Mouse (Mus musculus) liver, embryonic 16.5 days (tissue): Measurements from ENCODE around the gene BC030867. TPM values are rescaled to one million over a fixed set of nuclear protein-coding genes. Genes with fewer than 3 reads are reported as not detected.

Source experiments
- ATAC-seq: fragments of 200-750 bp; cut with Nextera tagmentation; 2 replicates; pipeline ENCODE4 v1.8.0; 2017; ENCODE audit warnings: low read depth, mild to moderate bottlenecking, moderate number of reproducible peaks, moderate library complexity
- H3K27ac ChIP-seq: fragments of 300-500 bp; sonication (generic); 2 replicates; pipeline ENCODE4 v1.5.1; 2014; ENCODE audit warnings: mild to moderate bottlenecking, low read length
- H3K27me3 ChIP-seq: fragments of 300-500 bp; sonication (generic); 2 replicates; pipeline ENCODE4 v1.6.1; 2014; ENCODE audit warnings: low read depth, low read length, mixed read lengths; ENCODE audit not compliant: control insufficient read depth, insufficient read depth
- H3K36me3 ChIP-seq: fragments of 300-500 bp; sonication (generic); 2 replicates; pipeline ENCODE4 v1.6.1; 2014; ENCODE audit warnings: mild to moderate bottlenecking; ENCODE audit not compliant: control insufficient read depth, insufficient read depth
- H3K4me1 ChIP-seq: fragments of 300-500 bp; sonication (generic); 2 replicates; pipeline ENCODE4 v1.6.1; 2014; ENCODE audit warnings: low read depth, low read length, mixed read lengths; ENCODE audit not compliant: control insufficient read depth
- H3K4me2 ChIP-seq: fragments of 300-500 bp; sonication (generic); 2 replicates; pipeline ENCODE4 v1.6.1; 2014; ENCODE audit warnings: low read depth, low read length, mixed read lengths
- H3K4me3 ChIP-seq: fragments of 300-500 bp; sonication (generic); 2 replicates; pipeline ENCODE4 v1.5.1; 2014; ENCODE audit warnings: low read depth, mild to moderate bottlenecking, low read length
- H3K9ac ChIP-seq: fragments of 300-500 bp; sonication (generic); 2 replicates; pipeline ENCODE4 v1.6.1; 2014; ENCODE audit warnings: low read depth, low read length
- H3K9me3 ChIP-seq: fragments of 300-500 bp; sonication (generic); replicated peaks from 2 replicates; pipeline ENCODE4 v1.6.1; 2016; ENCODE audit warnings: low read length; ENCODE audit not compliant: control insufficient read depth
- WGBS: fragments of 180-500 bp; shearing (Covaris S2); extraction: QIAGEN DNeasy Blood & Tissue Kit; methylation state at CpG from one replicate; pipeline ENCODE4 v1.1.7; 2014; ENCODE audit not compliant: insufficient replicate concordance; 5-methylcytosine and 5-hydroxymethylcytosine counted together
- polyA plus RNA-seq: library from polyadenylated mRNA; unstranded; fragments of >200 nt; fragmentation: Nextera tagmentation; extraction: Ambion mirVana; gene quantifications from 2 replicates; pipeline ENCODE4 v1.2.1, GENCODE M21; 2015

BC030867 gene
- polyA plus RNA-seq, 1 experiment from 2014 or later: 13.8 TPM

- no peak overlapping the region for H3K4me3 ChIP-seq
- no peak overlapping the region for H3K27ac ChIP-seq
- peaks cover 34% of the 10 kb centered on the region for H3K4me1 ChIP-seq
- 74% methylated on average over 12 of the region's 12 CpGs for WGBS
- H3K9ac ChIP-seq: no peak overlapping the region
- no peak for ATAC-seq
- H3K9me3 ChIP-seq: no peaks in the 10 kb centered on the region
- peaks cover 39% of the 10 kb centered on the region for H3K27me3 ChIP-seq
- no peaks in the 10 kb centered on the region for H3K36me3 ChIP-seq
- no peak overlapping the region for H3K4me2 ChIP-seq
These were observed 22.4 kb upstream of the BC030867 start for GRCm38 (mm10) chr11:102226067-102226978.

- peaks cover 39% of the 10 kb centered on the region for H3K27me3 ChIP-seq
- no peak overlapping the region for H3K4me2 ChIP-seq
- H3K36me3 ChIP-seq: no peaks in the 10 kb centered on the region
- WGBS: 54% methylated on average over 12 of the region's 12 CpGs
- no peak overlapping the region for H3K4me3 ChIP-seq
- peaks cover 28% of the 10 kb centered on the region for H3K4me1 ChIP-seq
- no peak for ATAC-seq
- H3K27ac ChIP-seq: no peak overlapping the region
- no peaks in the 10 kb centered on the region for H3K9me3 ChIP-seq
- no peak overlapping the region for H3K9ac ChIP-seq
These were observed 21.2 kb upstream of the BC030867 start for GRCm38 (mm10) chr11:102227270-102228190.

GRCm38 (mm10) chr11:102228191-102228545 is 20.5 kb upstream of the BC030867 start:
- no peak overlapping the region for H3K9ac ChIP-seq
- peaks cover 28% of the 10 kb centered on the region for H3K4me1 ChIP-seq
- no peak for ATAC-seq

DNA sequence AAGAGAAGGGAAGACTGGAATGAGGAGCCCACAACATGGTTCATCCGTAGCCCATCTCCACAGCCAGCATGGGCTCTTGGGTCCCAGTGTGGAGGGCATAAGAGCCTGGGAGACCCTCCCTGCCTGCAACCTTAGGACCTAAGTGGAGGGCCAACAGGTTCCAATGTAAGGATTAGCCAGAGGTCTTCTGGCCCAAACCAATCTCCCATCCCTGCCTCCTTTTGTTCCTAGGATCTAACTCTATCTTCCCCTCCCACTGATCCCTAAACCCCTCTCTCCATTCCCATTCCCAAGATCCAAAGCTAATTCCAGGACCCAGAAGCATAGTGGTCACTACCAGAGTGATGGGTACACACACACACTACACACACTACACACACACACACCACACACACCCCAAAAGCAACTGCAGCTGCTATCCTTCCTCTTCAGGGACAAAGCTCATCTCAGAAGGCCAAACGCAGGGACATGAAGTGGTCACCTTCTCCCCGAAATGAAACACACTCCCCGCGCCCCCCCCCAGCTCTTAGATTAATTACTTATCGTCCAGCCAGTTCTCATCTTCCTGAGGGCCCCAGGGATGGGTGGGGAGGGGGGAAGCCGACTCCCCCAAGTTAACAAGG is 19.9 kb upstream of the BC030867 start:
- ATAC-seq: no peak
- H3K27ac ChIP-seq: no peak overlapping the region
- H3K9me3 ChIP-seq: no peaks in the 10 kb centered on the region
- WGBS: 24% methylated on average over 7 of the region's 7 CpGs
- peak overlapping the region; percentile 82 for H3K9ac ChIP-seq
- peaks cover 39% of the 10 kb centered on the region for H3K27me3 ChIP-seq
- peak overlapping the region; percentile 79 for H3K4me3 ChIP-seq
- H3K4me2 ChIP-seq: peak overlapping the region; percentile 89
- peaks cover 26% of the 10 kb centered on the region for H3K4me1 ChIP-seq
- no peaks in the 10 kb centered on the region for H3K36me3 ChIP-seq

More at GRCm38 (mm10) chr11:102228191-102228545, 20.5 kb upstream of the BC030867 start:
- 36% methylated on average over 9 of the region's 9 CpGs for WGBS
- Histone ChIP-seq H3K27me3 (peaks cover 39% of the 10 kb centered on the region), H3K4me3 (no peak overlapping the region), H3K36me3 (no peaks in the 10 kb centered on the region), H3K27ac (no peak overlapping the region), H3K4me2 (no peak overlapping the region), H3K9me3 (no peaks in the 10 kb centered on the region)

GRCm38 (mm10) chr11:102229331-102229953 is 19.2 kb upstream of the BC030867 start:
- under 1% methylated on average over 38 of the region's 47 CpGs for WGBS
- H3K4me2 ChIP-seq: peak overlapping the region; percentile 89
- H3K4me3 ChIP-seq: peak overlapping the region; percentile 79
- H3K27me3 ChIP-seq: peaks cover 34% of the 10 kb centered on the region
- peak overlapping the region; percentile 77 for H3K27ac ChIP-seq
- ATAC-seq: peak; percentile 45
- H3K9me3 ChIP-seq: no peaks in the 10 kb centered on the region
- H3K36me3 ChIP-seq: no peaks in the 10 kb centered on the region
- peaks cover 24% of the 10 kb centered on the region for H3K4me1 ChIP-seq
- H3K9ac ChIP-seq: peak overlapping the region; percentile 82

GRCm38 (mm10) chr11:102230006-102230741 is 18.5 kb upstream of the BC030867 start, which contains the start of gene Hdac5:
Gene Hdac5 (minus strand): TSS chr11:102230166.
- peak; percentile 96 for ATAC-seq
- under 1% methylated on average over 34 of the region's 49 CpGs for WGBS
- Histone ChIP-seq H3K27ac (peak within 1 kb of the TSS; percentile 77), H3K4me1 (peaks cover 19% of the 10 kb centered on the region), H3K36me3 (no peaks in the 10 kb centered on the region), H3K9ac (peak within 1 kb of the TSS; percentile 82), H3K27me3 (peaks cover 28% of the 10 kb centered on the region), H3K4me3 (peak within 1 kb of the TSS; percentile 79), H3K4me2 (peak within 1 kb of the TSS; percentile 89), H3K9me3 (no peaks in the 10 kb centered on the region)

DNA sequence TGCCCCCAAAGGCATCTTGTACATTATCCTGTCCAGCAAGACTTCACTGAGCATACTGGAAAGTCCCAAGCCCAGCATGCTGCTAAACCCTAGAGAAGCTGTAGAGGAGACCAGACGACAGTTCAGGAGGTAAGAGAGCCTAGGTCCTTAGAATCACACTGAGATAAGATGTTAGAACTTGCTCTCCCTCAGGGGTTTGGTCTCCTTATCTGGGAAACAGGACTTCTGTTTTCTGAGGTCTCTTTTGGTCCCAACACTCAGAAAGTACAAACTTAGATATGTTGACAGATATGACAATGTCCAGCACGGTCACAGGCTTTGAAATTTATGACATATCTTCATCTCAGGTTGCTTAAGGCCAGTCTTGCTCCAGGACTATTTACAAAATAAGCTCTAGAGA is 12.7 kb upstream of the BC030867 start:
- H3K27ac ChIP-seq: no peak overlapping the region
- no peak overlapping the region for H3K9ac ChIP-seq
- no peak overlapping the region for H3K4me3 ChIP-seq
- no peak overlapping the region for H3K4me2 ChIP-seq
- H3K36me3 ChIP-seq: no peaks in the 10 kb centered on the region
- 9% methylated on average over 2 of the region's 2 CpGs for WGBS
- no peaks in the 10 kb centered on the region for H3K27me3 ChIP-seq
- ATAC-seq: no peak
- no peaks in the 10 kb centered on the region; the same call in 1 of the 2 replicates for H3K4me1 ChIP-seq
- H3K9me3 ChIP-seq: no peaks in the 10 kb centered on the region

DNA sequence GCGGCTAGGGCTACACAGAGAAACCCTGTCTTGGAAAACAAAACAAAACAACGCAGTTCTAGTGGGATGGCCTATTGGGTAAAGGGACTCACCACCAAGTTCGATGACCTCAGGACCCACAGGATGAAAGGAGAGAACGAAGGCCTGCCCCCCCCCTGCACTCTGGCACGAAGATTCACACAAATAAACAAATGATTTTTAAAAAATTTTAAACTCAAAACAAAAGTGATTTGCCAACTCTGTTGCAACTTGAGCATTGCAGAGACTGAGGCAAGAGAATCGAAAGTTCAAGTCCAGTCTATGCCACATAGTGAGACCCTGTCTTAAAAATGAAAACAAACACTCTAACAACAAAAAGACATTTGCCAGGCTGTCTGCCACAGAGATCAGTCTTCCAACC is 8.0 kb upstream of the BC030867 start:
- WGBS: 70% methylated on average over 6 of the region's 6 CpGs
- H3K27ac ChIP-seq: no peak overlapping the region

More for the DNA sequence above, 8.0 kb upstream of the BC030867 start:
- ATAC-seq: no peak
- H3K36me3 ChIP-seq: no peaks in the 10 kb centered on the region
- peaks cover 10% of the 10 kb centered on the region for H3K27me3 ChIP-seq
- no peak overlapping the region for H3K9ac ChIP-seq
- no peaks in the 10 kb centered on the region for H3K9me3 ChIP-seq
- no peak overlapping the region for H3K4me2 ChIP-seq
- H3K4me3 ChIP-seq: no peak overlapping the region
- peaks cover 5% of the 10 kb centered on the region for H3K4me1 ChIP-seq
